Mouse (Mus musculus) lung, postnatal 0 days (tissue): ENCODE measurements around the gene Plekhg4. TPM values are rescaled to one million over a fixed set of nuclear protein-coding genes. Genes with fewer than 3 reads are reported as not detected.

ENCODE experiments used
- ATAC-seq: fragments of 200-750 bp; cut with Nextera tagmentation; 2 replicates; pipeline ENCODE4 v1.8.0; 2017; ENCODE audit warnings: moderate library complexity
- DNase-seq: peaks from one replicate; pipeline ENCODE4 v3.0.0-alpha.2; 2016; ENCODE audit warnings: low spot score
- H3K27ac ChIP-seq: fragments of 300-500 bp; sonication (generic); 2 replicates; pipeline ENCODE4 v1.5.1; 2014; ENCODE audit warnings: antibody characterized with exemption, mild to moderate bottlenecking, low read length, mixed read lengths
- H3K27me3 ChIP-seq: fragments of 300-500 bp; sonication (generic); replicated peaks from 2 replicates; pipeline ENCODE4 v1.6.1; 2014; ENCODE audit warnings: low read length, mixed read lengths; ENCODE audit not compliant: insufficient read depth
- H3K36me3 ChIP-seq: fragments of 300-500 bp; sonication (generic); 2 replicates; pipeline ENCODE4 v1.6.1; 2014; ENCODE audit warnings: low read length, mixed read lengths; ENCODE audit not compliant: insufficient read depth
- H3K4me1 ChIP-seq: fragments of 300-500 bp; sonication (generic); 2 replicates; pipeline ENCODE4 v1.6.1; 2014; ENCODE audit warnings: antibody characterized with exemption, low read depth, low read length, mixed read lengths; ENCODE audit not compliant: insufficient read depth
- H3K4me2 ChIP-seq: fragments of 300-500 bp; sonication (generic); replicated peaks from 2 replicates; pipeline ENCODE4 v1.6.1; 2014; ENCODE audit warnings: low read depth, mild to moderate bottlenecking, low read length, moderate library complexity, mixed read lengths
- H3K4me3 ChIP-seq: fragments of 300-500 bp; sonication (generic); 2 replicates; pipeline ENCODE4 v1.5.1; 2014; ENCODE audit warnings: low read depth, low read length
- H3K9ac ChIP-seq: fragments of 300-500 bp; sonication (generic); replicated peaks from 2 replicates; pipeline ENCODE4 v1.6.1; 2014; ENCODE audit warnings: low read depth, mild to moderate bottlenecking
- H3K9me3 ChIP-seq: fragments of 300-500 bp; sonication (generic); 2 replicates; pipeline ENCODE4 v1.6.1; 2016; ENCODE audit warnings: low read length, mixed read lengths
- CTCF ChIP-seq: IDR thresholded peaks from 2 replicates; pipeline ENCODE4 v1.5.1; 2016; ENCODE audit warnings: antibody characterized with exemption, mild to moderate bottlenecking
- EP300 ChIP-seq: IDR thresholded peaks from 2 replicates; pipeline ENCODE4 v1.6.1; 2016; ENCODE audit warnings: antibody characterized with exemption, mild to moderate bottlenecking, control low read depth
- WGBS: fragments of 180-500 bp; shearing (Covaris S2); extraction: QIAGEN DNeasy Blood & Tissue Kit; methylation state at CpG from one replicate; pipeline ENCODE4 v1.1.7; 2014; 5-methylcytosine and 5-hydroxymethylcytosine counted together
- polyA plus RNA-seq: library from polyadenylated mRNA; unstranded; fragments of >200 nt; fragmentation: Nextera tagmentation; extraction: Ambion mirVana; gene quantifications from 2 replicates; pipeline ENCODE4 v1.2.1, GENCODE M21; 2015

Plekhg4 gene
- polyA plus RNA-seq, 1 experiment from 2014 or later = 0.20 TPM

- Histone ChIP-seq H3K27me3 (no peaks in the 10 kb centered on the region), H3K9ac (no peak overlapping the region), H3K27ac (no peak overlapping the region), H3K4me2 (no peak overlapping the region), H3K4me1 (no peaks in the 10 kb centered on the region; the same call in 1 of the 2 replicates), H3K9me3 (no peaks in the 10 kb centered on the region), H3K4me3 (no peak overlapping the region), H3K36me3 (no peaks in the 10 kb centered on the region)
- 70% methylated on average over 1 of the region's 1 CpGs for WGBS
- DNase-seq (no peak), ATAC-seq (no peak)
- TF ChIP-seq EP300 (no peak), CTCF (no peak)
Measured at GRCm38 (mm10) chr8:105422006-105422405, 48.9 kb downstream of the Plekhg4 start.

- TF ChIP-seq EP300 (peak; percentile 93), CTCF (no peak)
- 24% methylated on average over 6 of the region's 6 CpGs for WGBS
- Histone ChIP-seq H3K4me3 (no peak overlapping the region), H3K27me3 (no peaks in the 10 kb centered on the region), H3K4me1 (no peaks in the 10 kb centered on the region; the same call in 1 of the 2 replicates), H3K27ac (peak overlapping the region; percentile 22; the same call in 1 of the 2 replicates), H3K9me3 (no peaks in the 10 kb centered on the region), H3K9ac (no peak overlapping the region), H3K4me2 (no peak overlapping the region), H3K36me3 (no peaks in the 10 kb centered on the region)
- DNase-seq (peak; percentile 52), ATAC-seq (peak; percentile 63)
Measured at GRCm38 (mm10) chr8:105426878-105427277, 53.8 kb downstream of the Plekhg4 start.

GRCm38 (mm10) chr8:105431743-105432515, 58.9 kb downstream of the Plekhg4 start:
- no peaks in the 10 kb centered on the region for H3K27me3 ChIP-seq
- H3K9ac ChIP-seq = no peak overlapping the region
- H3K4me3 ChIP-seq = no peak overlapping the region
- no peak for ATAC-seq
- no peaks in the 10 kb centered on the region for H3K9me3 ChIP-seq
- TF ChIP-seq CTCF (no peak), EP300 (no peak)
- H3K27ac ChIP-seq = no peak overlapping the region
- no peak overlapping the region for H3K4me2 ChIP-seq
- 76% methylated on average over 7 of the region's 7 CpGs for WGBS
- no peaks in the 10 kb centered on the region for H3K36me3 ChIP-seq
- no peaks in the 10 kb centered on the region; the same call in 1 of the 2 replicates for H3K4me1 ChIP-seq
- DNase-seq = no peak

Other genes starting within 250 kb of the Plekhg4 start
- not detected in 2 replicates for gene Ces4a, start 241.5 kb upstream of the Plekhg4 start, polyA plus RNA-seq
- 29.0 and 31.5 TPM in 2 replicates for gene Cbfb, start 202.6 kb upstream of the Plekhg4 start, polyA plus RNA-seq
- gene D230025D16Rik, start 148.1 kb upstream of the Plekhg4 start, polyA plus RNA-seq = 82.6 and 91.3 TPM in 2 replicates
- gene B3gnt9, start 118.1 kb upstream of the Plekhg4 start, polyA plus RNA-seq = 24.6 and 24.8 TPM in 2 replicates
- gene Tradd, start 108.7 kb upstream of the Plekhg4 start, polyA plus RNA-seq = 35.5 and 35.8 TPM in 2 replicates
- 6.0 and 6.6 TPM in 2 replicates for gene Fbxl8, start 108.6 kb upstream of the Plekhg4 start, polyA plus RNA-seq
- gene Hsf4, start 103.5 kb upstream of the Plekhg4 start, polyA plus RNA-seq = 1.7 and 2.0 TPM in 2 replicates
- 1.3 and 1.5 TPM in 2 replicates for gene Nol3, start 97.1 kb upstream of the Plekhg4 start, polyA plus RNA-seq
- 2.4 and 2.7 TPM in 2 replicates for gene 4931428F04Rik, start 83.4 kb upstream of the Plekhg4 start, polyA plus RNA-seq
- gene Exoc3l, start 77.2 kb upstream of the Plekhg4 start, polyA plus RNA-seq = 34.5 and 34.6 TPM in 2 replicates
- gene E2f4, start 75.6 kb upstream of the Plekhg4 start, polyA plus RNA-seq = 29.8 and 32.7 TPM in 2 replicates
- gene Elmo3, start 67.7 kb upstream of the Plekhg4 start, polyA plus RNA-seq = 22.3 and 23.0 TPM in 2 replicates
- gene Lrrc29, start 47.0 kb upstream of the Plekhg4 start, polyA plus RNA-seq = 4.2 and 7.5 TPM in 2 replicates
- gene Tmem208, start 46.9 kb upstream of the Plekhg4 start, polyA plus RNA-seq = 116 and 141 TPM in 2 replicates
- 8.7 and 10.5 TPM in 2 replicates for gene Fhod1, start 25.3 kb upstream of the Plekhg4 start, polyA plus RNA-seq
- 1.7 and 1.9 TPM in 2 replicates for gene Slc9a5, start 24.4 kb upstream of the Plekhg4 start, polyA plus RNA-seq
- 0.14 and 0.38 TPM in 2 replicates for gene Kctd19, start 40.2 kb downstream of the Plekhg4 start, polyA plus RNA-seq
- 3.7 and 3.9 TPM in 2 replicates for gene Lrrc36, start 40.3 kb downstream of the Plekhg4 start, polyA plus RNA-seq
- 675 and 696 TPM in 2 replicates for gene Tppp3, start 98.3 kb downstream of the Plekhg4 start, polyA plus RNA-seq
- 40.6 and 41.7 TPM in 2 replicates for gene Zdhhc1, start 123.6 kb downstream of the Plekhg4 start, polyA plus RNA-seq
- 1.8 and 2.9 TPM in 2 replicates for gene Hsd11b2, start 145.5 kb downstream of the Plekhg4 start, polyA plus RNA-seq
- 141 and 146 TPM in 2 replicates for gene Atp6v0d1, start 192.8 kb downstream of the Plekhg4 start, polyA plus RNA-seq
- 25.5 and 28.5 TPM in 2 replicates for gene Ripor1, start 232.0 kb downstream of the Plekhg4 start, polyA plus RNA-seq